Mouse (Mus musculus) stomach, postnatal 0 days (tissue): ENCODE results near the gene Nr1d1. TPM values are rescaled to one million over a fixed set of nuclear protein-coding genes. Genes with fewer than 3 reads are reported as not detected.

ENCODE experiments used
- ATAC-seq: fragments of 200-750 bp; cut with Nextera tagmentation; 2 replicates; pipeline ENCODE4 v1.8.0; 2017; ENCODE audit not compliant: low FRiP score, low TSS enrichment
- DNase-seq: peaks from one replicate; pipeline ENCODE4 v3.0.0-alpha.2; 2016; ENCODE audit warnings: low spot score
- H3K27ac ChIP-seq: fragments of 300-500 bp; sonication (generic); replicated peaks from 2 replicates; pipeline ENCODE4 v1.5.1; 2014; ENCODE audit warnings: mild to moderate bottlenecking, control low read depth
- H3K27me3 ChIP-seq: fragments of 300-500 bp; sonication (generic); 2 replicates; pipeline ENCODE4 v1.6.1; 2014; ENCODE audit warnings: low read length; ENCODE audit not compliant: control insufficient read depth, insufficient read depth
- H3K36me3 ChIP-seq: fragments of 300-500 bp; sonication (generic); 2 replicates; pipeline ENCODE4 v1.6.1; 2014; ENCODE audit warnings: low read length, mixed read lengths; ENCODE audit not compliant: control insufficient read depth, insufficient read depth
- H3K4me1 ChIP-seq: fragments of 300-500 bp; sonication (generic); replicated peaks from 2 replicates; pipeline ENCODE4 v1.6.1; 2014; ENCODE audit warnings: antibody characterized with exemption; ENCODE audit not compliant: control insufficient read depth, insufficient read depth
- H3K4me2 ChIP-seq: fragments of 300-500 bp; sonication (generic); replicated peaks from 2 replicates; pipeline ENCODE4 v1.6.1; 2014; ENCODE audit warnings: low read depth, mild to moderate bottlenecking, control low read depth, moderate library complexity
- H3K4me3 ChIP-seq: fragments of 300-500 bp; sonication (generic); 2 replicates; pipeline ENCODE4 v1.5.1; 2014; ENCODE audit warnings: low read depth, low read length, control low read depth
- H3K9ac ChIP-seq: fragments of 300-500 bp; sonication (generic); 2 replicates; pipeline ENCODE4 v1.6.1; 2014; ENCODE audit warnings: mild to moderate bottlenecking, low read length, control low read depth, mixed read lengths
- H3K9me3 ChIP-seq: fragments of 300-500 bp; sonication (generic); 2 replicates; pipeline ENCODE4 v1.6.1; 2016; ENCODE audit warnings: low read length; ENCODE audit not compliant: control insufficient read depth
- CTCF ChIP-seq: IDR thresholded peaks from 2 replicates; pipeline ENCODE4 v1.5.1; 2016; ENCODE audit warnings: antibody characterized with exemption, low read depth, mild to moderate bottlenecking, moderate library complexity
- EP300 ChIP-seq: optimal IDR thresholded peaks from 2 replicates; pipeline ENCODE3; 2016; ENCODE audit warnings: antibody characterized with exemption
- WGBS: fragments of 180-500 bp; shearing (Covaris S2); extraction: QIAGEN DNeasy Blood & Tissue Kit; methylation state at CpG from one replicate; pipeline ENCODE4 v1.1.7; 2014; 5-methylcytosine and 5-hydroxymethylcytosine counted together
- polyA plus RNA-seq: library from polyadenylated mRNA; unstranded; fragments of >200 nt; fragmentation: Nextera tagmentation; extraction: Ambion mirVana; gene quantifications from 2 replicates; pipeline ENCODE4 v1.2.1, GENCODE M21; 2015

Nr1d1 gene
- polyA plus RNA-seq, 1 experiment from 2014 or later = 7.9 TPM

DNA sequence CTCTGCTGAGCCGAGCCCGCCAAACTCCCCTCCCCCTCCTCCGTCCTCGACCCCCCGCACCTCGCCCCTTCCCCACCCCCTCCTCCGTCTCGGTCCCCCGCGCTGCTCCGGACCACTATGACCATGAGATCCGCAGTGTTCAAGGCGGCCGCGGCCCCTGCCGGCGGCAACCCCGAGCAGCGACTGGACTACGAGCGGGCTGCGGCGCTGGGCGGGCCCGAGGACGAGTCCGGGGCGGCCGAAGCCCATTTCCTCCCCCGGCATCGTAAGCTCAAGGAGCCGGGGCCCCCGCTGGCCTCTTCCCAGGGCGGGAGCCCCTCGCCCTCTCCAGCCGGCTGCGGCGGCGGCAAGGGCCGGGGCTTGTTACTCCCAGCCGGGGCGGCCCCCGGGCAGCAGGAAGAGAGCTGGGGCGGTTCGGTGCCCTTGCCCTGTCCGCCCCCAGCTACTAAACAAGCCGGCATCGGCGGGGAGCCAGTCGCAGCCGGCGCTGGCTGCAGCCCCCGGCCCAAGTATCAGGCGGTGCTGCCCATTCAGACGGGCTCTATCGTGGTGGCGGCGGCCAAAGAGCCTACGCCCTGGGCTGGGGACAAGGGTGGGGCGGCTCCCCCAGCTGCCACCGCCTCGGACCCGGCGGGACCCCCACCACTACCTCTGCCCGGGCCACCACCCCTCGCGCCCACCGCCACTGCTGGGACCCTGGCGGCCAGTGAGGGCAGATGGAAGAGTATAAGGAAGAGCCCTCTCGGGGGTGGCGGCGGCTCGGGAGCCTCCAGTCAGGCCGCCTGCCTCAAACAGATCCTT lies 20.8 kb upstream of the Nr1d1 start:
- peak; percentile 46 for ATAC-seq
- Histone ChIP-seq H3K4me1 (0 out of 2 replicates have a peak, but pooled peaks cover 3% of the 10 kb centered on the region), H3K9ac (peak overlapping the region; percentile 98), H3K36me3 (peaks cover 6% of the 10 kb centered on the region; the same call in 1 of the 2 replicates), H3K4me2 (peak overlapping the region; percentile 82), H3K27me3 (no peaks in the 10 kb centered on the region), H3K9me3 (no peaks in the 10 kb centered on the region), H3K4me3 (peak overlapping the region; percentile 100), H3K27ac (peak overlapping the region; percentile 100)
- no peak for TF ChIP-seq EP300
- TF ChIP-seq CTCF = peak; percentile 46
- WGBS = under 1% methylated on average over 45 of the region's 74 CpGs
- peak; percentile 67 for DNase-seq

DNA sequence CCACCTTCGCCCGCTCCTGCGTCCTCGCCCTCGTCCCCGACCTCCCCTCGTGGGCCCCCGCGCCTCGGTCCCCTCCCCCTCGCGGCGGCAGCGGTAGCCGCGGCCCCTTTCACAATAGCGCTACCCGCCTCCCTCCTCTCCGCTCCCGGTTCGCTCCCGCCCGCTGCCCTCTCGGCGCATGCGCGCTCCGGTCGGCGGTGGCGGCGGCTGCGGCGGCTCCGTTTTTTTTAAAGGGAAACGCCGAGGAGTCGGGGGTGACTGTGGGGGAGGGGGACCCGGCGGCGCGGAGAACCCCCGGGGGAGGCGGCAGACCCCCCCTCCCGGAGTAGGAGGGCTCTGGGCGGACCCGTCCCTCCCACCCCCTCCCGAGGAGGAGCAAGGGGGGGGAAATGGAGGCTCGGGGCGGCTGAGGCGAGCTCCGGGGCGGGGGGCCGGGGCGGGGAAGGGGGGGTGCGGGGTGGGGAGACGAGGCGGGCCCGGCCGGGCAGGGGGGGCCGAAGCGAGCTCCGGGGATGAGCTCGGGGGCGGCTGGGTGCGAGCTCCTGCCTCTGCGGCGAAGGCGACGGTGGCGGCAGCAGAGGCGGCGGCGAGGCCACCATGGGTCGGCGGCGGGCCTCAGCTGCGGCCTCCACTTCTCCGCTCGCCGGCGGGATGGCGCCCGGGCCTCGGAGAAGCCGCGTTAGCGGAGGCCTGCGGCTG lies 20.0 kb upstream of the Nr1d1 start, which contains the start of gene Msl1:
Gene Msl1 (plus strand): TSS at position 502 of the 699 bp plus-strand sequence.
- H3K36me3 ChIP-seq = peaks cover 4% of the 10 kb centered on the region; the same call in 1 of the 2 replicates
- WGBS = 0% methylated on average over 23 of the region's 89 CpGs
- H3K9me3 ChIP-seq = no peaks in the 10 kb centered on the region

DNA sequence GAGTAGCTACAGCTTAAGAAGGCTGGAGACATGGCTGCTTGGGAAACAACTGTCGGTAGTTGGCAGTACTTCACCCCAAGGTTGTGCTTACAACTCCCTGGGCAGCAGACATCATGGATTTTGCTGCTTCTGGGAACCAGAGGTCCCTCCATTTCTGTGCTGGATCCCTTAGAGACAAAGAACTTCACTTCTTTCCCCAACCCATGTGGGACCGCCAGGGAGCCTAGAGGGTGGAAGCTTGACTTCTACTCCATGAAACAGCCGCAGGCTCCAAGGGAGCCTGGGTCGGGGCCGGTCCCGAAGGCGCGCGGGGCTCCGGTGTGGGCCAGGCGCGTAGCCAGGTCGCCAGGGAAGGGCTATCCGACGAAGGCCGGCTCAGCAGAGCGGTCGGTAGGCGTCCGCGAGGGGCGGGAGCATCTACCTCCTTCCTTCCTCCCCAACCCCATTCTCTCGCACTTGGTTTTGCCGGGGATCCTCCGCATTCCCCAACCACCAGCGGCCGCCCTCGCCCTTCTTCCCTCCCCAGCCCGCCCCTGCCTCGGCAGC lies 19.4 kb upstream of the Nr1d1 start:
- Histone ChIP-seq H3K9me3 (no peaks in the 10 kb centered on the region), H3K4me1 (0 out of 2 replicates have a peak, but pooled peaks cover 3% of the 10 kb centered on the region), H3K4me3 (peak overlapping the region; percentile 100), H3K27ac (peak overlapping the region; percentile 100), H3K36me3 (peaks cover 3% of the 10 kb centered on the region; the same call in 1 of the 2 replicates), H3K27me3 (no peaks in the 10 kb centered on the region), H3K4me2 (peak overlapping the region; percentile 82), H3K9ac (peak overlapping the region; percentile 98)
- ATAC-seq (peak; percentile 69), DNase-seq (no peak)
- TF ChIP-seq CTCF = peak; percentile 59
- TF ChIP-seq EP300 = no peak
- WGBS = under 1% methylated on average over 23 of the region's 30 CpGs

More for the DNA sequence above, 20.0 kb upstream of the Nr1d1 start, which contains the start of gene Msl1:
- H3K4me1 ChIP-seq = 0 out of 2 replicates have a peak, but pooled peaks cover 3% of the 10 kb centered on the region
- ATAC-seq (peak; percentile 68), DNase-seq (peak; percentile 92)
- peak within 1 kb of the TSS; percentile 82 for H3K4me2 ChIP-seq
- peak within 1 kb of the TSS; percentile 100 for H3K27ac ChIP-seq
- no peaks in the 10 kb centered on the region for H3K27me3 ChIP-seq
- TF ChIP-seq CTCF (peak; percentile 32), EP300 (no peak)
- H3K4me3 ChIP-seq = peak within 1 kb of the TSS; percentile 100
- H3K9ac ChIP-seq = peak within 1 kb of the TSS; percentile 98

DNA sequence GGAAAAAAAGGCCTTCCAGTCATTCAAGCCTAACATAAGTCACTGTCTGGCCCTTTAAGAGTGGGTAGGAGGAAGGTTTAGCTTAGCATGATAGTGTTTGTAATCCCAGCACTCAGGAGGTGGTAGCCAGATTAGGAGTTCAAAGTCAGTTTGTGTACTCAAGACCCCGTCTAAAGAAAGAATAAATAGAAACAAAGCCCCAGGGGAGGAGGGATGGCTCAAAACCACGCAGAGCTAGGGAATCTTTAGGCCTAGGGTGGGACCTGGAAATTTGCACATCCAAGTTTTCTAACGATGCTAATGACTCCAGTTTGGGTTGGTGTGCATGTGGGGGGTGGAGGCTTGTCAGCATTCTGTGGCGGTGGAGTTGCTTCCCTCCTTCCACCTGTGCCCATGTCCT lies 16.9 kb upstream of the Nr1d1 start:
- ATAC-seq = no peak
- H3K27me3 ChIP-seq = no peaks in the 10 kb centered on the region
- H3K9ac ChIP-seq = no peak overlapping the region
- WGBS = 15% methylated on average over 4 of the region's 4 CpGs
- peaks cover 4% of the 10 kb centered on the region; the same call in 1 of the 2 replicates for H3K4me1 ChIP-seq
- H3K4me3 ChIP-seq = no peak overlapping the region
- no peak overlapping the region for H3K27ac ChIP-seq
- no peak for TF ChIP-seq EP300
- no peak for TF ChIP-seq CTCF
- no peaks in the 10 kb centered on the region for H3K36me3 ChIP-seq
- H3K4me2 ChIP-seq = no peak overlapping the region
- no peak for DNase-seq
- no peaks in the 10 kb centered on the region for H3K9me3 ChIP-seq

DNA sequence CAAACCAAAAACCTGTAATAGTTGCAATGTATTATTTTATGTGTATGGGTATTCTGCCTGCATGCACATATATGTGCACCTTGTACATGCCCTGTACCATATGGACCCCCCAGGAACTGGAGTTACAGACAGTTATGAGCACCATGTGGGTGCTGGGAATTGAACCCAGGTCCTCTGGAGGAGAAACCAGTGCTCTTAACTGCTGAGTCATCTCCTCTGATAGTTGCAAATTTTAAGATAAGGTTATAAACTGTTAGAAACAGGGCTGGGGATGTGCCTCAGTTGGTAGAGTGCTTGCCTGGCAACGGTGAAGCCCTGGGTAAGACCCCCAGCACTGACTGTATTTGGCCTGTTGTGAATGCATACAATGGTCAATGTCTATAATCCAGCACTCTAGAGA lies 16.3 kb upstream of the Nr1d1 start:
- Histone ChIP-seq H3K36me3 (no peaks in the 10 kb centered on the region), H3K4me1 (peaks cover 4% of the 10 kb centered on the region; the same call in 1 of the 2 replicates), H3K27me3 (no peaks in the 10 kb centered on the region), H3K9ac (no peak overlapping the region), H3K27ac (no peak overlapping the region), H3K4me2 (no peak overlapping the region), H3K4me3 (no peak overlapping the region), H3K9me3 (no peaks in the 10 kb centered on the region)
- ATAC-seq (no peak), DNase-seq (no peak)
- TF ChIP-seq EP300 (no peak), CTCF (no peak)
- 83% methylated on average over 1 of the region's 1 CpGs for WGBS
